Mouse (Mus musculus): ENCODE measurements around the gene Mrpl41. TPM values are rescaled to one million over a fixed set of nuclear protein-coding genes. Genes with fewer than 3 reads are reported as not detected.

Gene Mrpl41
- polyA plus RNA-seq, 1 experiment from 2014 or later: 109 TPM

DNA sequence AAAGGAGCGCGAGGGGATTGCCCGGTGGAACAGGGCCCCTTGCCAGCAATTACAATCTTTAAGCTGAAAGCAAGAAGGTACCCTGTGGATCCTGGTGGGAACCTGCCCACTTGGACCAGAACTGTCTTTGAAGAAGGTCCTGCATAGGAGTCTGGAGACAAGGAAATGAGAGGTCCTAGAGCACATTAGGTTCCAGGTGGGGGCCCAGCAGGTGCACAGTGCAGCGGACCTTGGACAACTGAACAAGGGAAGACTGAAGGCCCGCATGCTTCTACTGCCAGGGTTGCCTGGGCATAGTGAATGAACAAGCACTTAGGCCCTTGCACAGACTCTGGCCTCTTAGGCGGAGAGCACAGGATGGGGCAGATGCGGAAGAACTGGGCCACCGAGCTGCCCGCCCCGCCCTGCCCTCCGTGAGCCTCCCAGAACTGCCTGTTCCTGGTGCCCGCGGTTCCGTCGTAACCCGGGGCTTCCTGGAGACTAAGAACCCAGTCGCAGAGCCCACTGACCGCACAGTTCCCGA, 40.4 kb downstream of the Mrpl41 start:
- Histone ChIP-seq H3K4me2 (peak overlapping the region; percentile 97), H3K4me1 (peaks cover 13% of the 10 kb centered on the region), H3K27ac (replicated peaks) (peak overlapping the region; percentile 34), H3K4me3 (peak overlapping the region; percentile 80), H3K9me3 (no peaks in the 10 kb centered on the region), H3K9ac (peak overlapping the region; percentile 84), H3K27me3 (replicated peaks) (peaks cover 14% of the 10 kb centered on the region; the same call in 1 of the 2 replicates), H3K36me3 (no peaks in the 10 kb centered on the region)
- ATAC-seq (ENCODE audit: extremely low read depth, insufficient number of reproducible peaks, low FRiP score, low TSS enrichment): peak; percentile 33; the same call in 1 of the 2 replicates
- 6% methylated on average over 19 of the region's 19 CpGs for WGBS

DNA sequence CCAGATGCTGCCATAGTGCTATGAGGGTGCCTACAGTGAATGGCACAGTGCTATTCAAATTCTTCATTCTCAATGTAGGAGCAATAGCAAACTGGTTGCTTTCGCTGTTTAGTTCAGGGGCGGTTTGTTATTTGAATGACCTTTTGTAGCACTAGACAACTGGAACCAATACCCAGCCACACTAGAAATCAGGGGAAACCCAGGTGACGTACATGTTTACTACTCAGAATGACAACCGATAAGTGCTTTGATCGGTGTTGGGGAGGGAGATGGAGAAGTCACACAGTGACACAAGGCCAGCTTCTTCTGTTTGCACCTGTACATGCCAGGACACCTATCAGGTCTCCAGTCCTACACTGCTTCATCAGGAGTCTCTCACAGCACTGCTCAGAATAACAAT, 45.3 kb downstream of the Mrpl41 start:
- no peak for ATAC-seq (ENCODE audit: extremely low read depth, insufficient number of reproducible peaks, low FRiP score, low TSS enrichment)
- H3K27me3 ChIP-seq (replicated peaks): peaks cover 5% of the 10 kb centered on the region; the same call in 1 of the 2 replicates
- H3K9ac ChIP-seq: no peak overlapping the region
- H3K36me3 ChIP-seq: no peaks in the 10 kb centered on the region
- no peaks in the 10 kb centered on the region for H3K9me3 ChIP-seq
- peaks cover 10% of the 10 kb centered on the region; the same call in 1 of the 2 replicates for H3K4me1 ChIP-seq
- WGBS: 85% methylated on average over 5 of the region's 5 CpGs
- H3K4me2 ChIP-seq: no peak overlapping the region
- no peak overlapping the region for H3K4me3 ChIP-seq
- no peak overlapping the region for H3K27ac ChIP-seq (replicated peaks)

DNA sequence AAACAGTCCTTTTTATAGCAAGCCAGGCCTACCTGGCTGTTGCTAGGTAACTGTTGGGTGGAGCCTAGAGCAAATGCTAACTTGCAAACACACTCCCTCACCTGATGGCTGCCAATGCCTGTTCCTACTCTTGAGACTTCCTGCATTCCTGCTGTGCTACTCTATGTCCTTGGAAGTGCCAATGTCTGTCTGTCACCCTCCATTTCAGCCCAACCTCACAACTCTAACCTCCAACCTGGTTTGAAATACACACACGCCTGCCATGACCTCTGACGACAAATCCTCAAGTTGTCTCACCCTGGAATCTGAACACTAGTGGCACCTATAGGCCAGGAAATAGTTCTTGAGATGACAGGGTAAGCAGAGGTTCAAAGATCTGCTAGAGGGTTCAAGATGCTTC, 45.8 kb downstream of the Mrpl41 start:
- peaks cover 5% of the 10 kb centered on the region; the same call in 1 of the 2 replicates for H3K27me3 ChIP-seq (replicated peaks)
- H3K9ac ChIP-seq: no peak overlapping the region
- no peak for ATAC-seq (ENCODE audit: extremely low read depth, insufficient number of reproducible peaks, low FRiP score, low TSS enrichment)
- no peaks in the 10 kb centered on the region for H3K36me3 ChIP-seq
- H3K4me2 ChIP-seq: no peak overlapping the region
- no peaks in the 10 kb centered on the region for H3K9me3 ChIP-seq
- no peak overlapping the region for H3K4me3 ChIP-seq
- H3K4me1 ChIP-seq: peaks cover 6% of the 10 kb centered on the region; the same call in 1 of the 2 replicates
- H3K27ac ChIP-seq (replicated peaks): no peak overlapping the region
- WGBS: 43% methylated on average over 2 of the region's 2 CpGs

DNA sequence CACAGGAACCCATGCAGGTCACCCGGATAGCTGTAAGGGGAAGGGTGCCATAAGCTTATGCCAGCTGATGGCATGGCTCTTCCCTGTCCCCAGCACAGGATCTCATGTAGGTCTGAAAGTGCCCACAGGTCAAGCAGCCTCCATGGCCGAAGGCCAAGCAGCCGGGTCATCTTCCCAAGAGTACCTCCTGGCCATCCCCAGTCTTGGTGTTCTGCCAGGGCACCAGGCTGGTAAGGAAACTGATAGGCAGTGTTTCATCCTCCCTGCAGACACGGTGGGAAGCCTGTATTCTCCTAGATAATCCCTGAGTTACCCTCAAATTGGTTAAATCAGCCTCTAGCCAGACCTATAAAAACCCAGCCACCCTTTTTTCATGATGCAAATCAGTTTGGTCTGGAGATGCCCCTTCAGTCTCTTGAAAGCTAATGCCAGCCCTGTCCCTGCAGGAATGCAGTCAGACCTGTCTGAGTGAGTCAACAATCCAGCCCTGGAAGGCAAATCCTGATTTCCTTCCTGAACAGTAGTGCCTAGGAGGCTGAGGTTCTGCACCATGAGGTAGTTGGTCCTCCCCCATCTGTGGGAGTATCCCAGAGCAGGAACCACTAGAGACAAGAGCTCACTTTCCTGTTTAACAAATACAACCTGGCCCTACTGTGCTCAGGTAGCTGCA, 47.0 kb downstream of the Mrpl41 start:
- H3K27ac ChIP-seq (replicated peaks): no peak overlapping the region
- no peak overlapping the region for H3K9ac ChIP-seq
- WGBS: 57% methylated on average over 4 of the region's 4 CpGs
- H3K27me3 ChIP-seq (replicated peaks): no peaks in the 10 kb centered on the region; the same call in 1 of the 2 replicates
- H3K4me3 ChIP-seq: no peak overlapping the region
- no peaks in the 10 kb centered on the region for H3K36me3 ChIP-seq
- ATAC-seq (ENCODE audit: extremely low read depth, insufficient number of reproducible peaks, low FRiP score, low TSS enrichment): no peak
- H3K9me3 ChIP-seq: no peaks in the 10 kb centered on the region
- no peak overlapping the region for H3K4me2 ChIP-seq
- H3K4me1 ChIP-seq: 0 out of 2 replicates have a peak, but pooled peaks cover 2% of the 10 kb centered on the region

DNA sequence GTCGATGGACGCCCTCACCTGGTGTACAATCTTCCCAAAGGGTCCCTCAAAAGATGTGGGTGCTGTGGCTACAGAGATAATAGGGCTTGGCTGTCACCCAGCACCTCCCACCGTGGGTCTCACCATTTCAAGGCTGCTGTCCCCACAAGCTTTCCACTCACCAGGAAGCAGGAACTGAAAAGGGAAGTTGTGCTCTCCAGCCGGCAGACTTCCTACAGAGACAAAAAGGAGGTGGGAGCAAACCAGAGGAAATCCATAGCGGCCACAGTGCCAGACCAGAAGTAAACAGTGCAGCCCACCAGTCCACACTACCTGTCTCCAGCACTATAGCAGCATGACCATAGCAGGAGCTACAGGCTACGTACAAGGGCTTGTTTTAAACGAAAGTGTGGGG, 47.9 kb downstream of the Mrpl41 start:
- 57% methylated on average over 7 of the region's 7 CpGs for WGBS
- no peak overlapping the region for H3K27ac ChIP-seq (replicated peaks)
- no peaks in the 10 kb centered on the region for H3K36me3 ChIP-seq
- H3K4me2 ChIP-seq: no peak overlapping the region
- H3K27me3 ChIP-seq (replicated peaks): no peaks in the 10 kb centered on the region; the same call in 1 of the 2 replicates
- H3K4me1 ChIP-seq: 0 out of 2 replicates have a peak, but pooled peaks cover 2% of the 10 kb centered on the region
- no peaks in the 10 kb centered on the region for H3K9me3 ChIP-seq
- ATAC-seq (ENCODE audit: extremely low read depth, insufficient number of reproducible peaks, low FRiP score, low TSS enrichment): no peak
- H3K9ac ChIP-seq: no peak overlapping the region
- H3K4me3 ChIP-seq: no peak overlapping the region

DNA sequence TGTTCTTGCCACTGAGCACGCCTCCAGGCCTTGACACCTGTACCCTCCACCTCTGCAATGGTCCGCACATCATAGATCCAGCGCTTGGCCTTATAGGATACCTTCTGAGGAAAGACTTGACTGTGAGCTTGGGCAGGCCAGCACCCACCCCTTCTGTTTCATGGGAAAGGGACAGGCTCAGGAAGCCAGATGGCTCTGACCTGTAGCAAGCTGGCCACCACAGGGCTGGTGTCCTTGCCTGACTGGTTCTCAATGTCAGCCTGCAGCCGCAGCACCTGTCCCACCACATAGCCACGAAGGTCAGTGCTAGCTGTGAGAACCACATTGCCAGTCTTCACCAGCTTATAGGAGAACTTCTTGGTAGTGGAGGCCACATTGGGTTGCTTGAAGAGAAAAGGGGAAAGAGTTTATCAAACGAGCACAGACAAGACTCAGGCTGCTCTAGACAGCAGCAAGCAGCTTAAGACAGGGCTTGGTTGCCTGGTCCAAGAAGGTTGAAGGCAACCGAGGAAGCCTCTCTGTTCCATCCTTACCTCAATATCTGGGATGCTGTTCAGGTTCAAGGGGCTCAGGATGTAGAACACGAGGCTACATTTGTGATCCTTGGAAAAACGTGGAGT, 48.4 kb downstream of the Mrpl41 start:
- H3K27ac ChIP-seq (replicated peaks): no peak overlapping the region
- H3K36me3 ChIP-seq: no peaks in the 10 kb centered on the region
- H3K4me1 ChIP-seq: 0 out of 2 replicates have a peak, but pooled peaks cover 2% of the 10 kb centered on the region
- no peak overlapping the region for H3K4me2 ChIP-seq
- H3K27me3 ChIP-seq (replicated peaks): no peaks in the 10 kb centered on the region; the same call in 1 of the 2 replicates
- ATAC-seq (ENCODE audit: extremely low read depth, insufficient number of reproducible peaks, low FRiP score, low TSS enrichment): no peak
- 77% methylated on average over 9 of the region's 9 CpGs for WGBS
- no peak overlapping the region for H3K4me3 ChIP-seq
- H3K9ac ChIP-seq: no peak overlapping the region
- H3K9me3 ChIP-seq: no peaks in the 10 kb centered on the region

DNA sequence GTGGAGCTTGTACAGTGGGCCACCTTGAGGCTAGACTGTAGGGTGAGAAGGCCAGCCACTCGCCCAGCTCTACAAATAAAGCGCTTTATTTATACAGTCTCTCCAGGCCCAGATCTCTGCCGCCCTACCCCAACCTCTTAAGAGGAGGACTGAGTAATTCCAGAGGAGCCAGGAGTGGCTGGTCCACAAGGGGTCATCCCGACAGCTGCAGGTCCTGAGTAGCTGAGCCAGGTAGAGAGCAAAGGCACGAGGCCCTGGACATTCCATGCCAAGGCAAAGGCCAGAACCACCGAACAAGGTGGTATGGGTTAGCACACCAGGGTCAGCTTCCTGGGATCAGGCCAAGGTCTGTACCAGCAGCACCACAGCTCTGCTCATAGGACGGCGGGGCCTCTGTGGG, 49.6 kb downstream of the Mrpl41 start:
- Histone ChIP-seq H3K27ac (replicated peaks) (no peak overlapping the region), H3K4me2 (no peak overlapping the region), H3K9me3 (no peaks in the 10 kb centered on the region), H3K4me1 (0 out of 2 replicates have a peak, but pooled peaks cover 3% of the 10 kb centered on the region), H3K36me3 (no peaks in the 10 kb centered on the region), H3K4me3 (no peak overlapping the region), H3K9ac (no peak overlapping the region), H3K27me3 (replicated peaks) (no peaks in the 10 kb centered on the region; the same call in 1 of the 2 replicates)
- ATAC-seq (ENCODE audit: extremely low read depth, insufficient number of reproducible peaks, low FRiP score, low TSS enrichment): no peak
- 64% methylated on average over 8 of the region's 8 CpGs for WGBS

Small RNA genes within 50 kb of the gene (microRNA-seq; reads per million reads assigned to microRNA genes)
- gene Gm22875: not detected

Other genes with a start within 250 kb of the Mrpl41 start
- 0.15 TPM in 2 replicates for gene Cacna1b, start 211.9 kb downstream of the Mrpl41 start, polyA plus RNA-seq (2015; fragmentation: Nextera tagmentation; extraction: Ambion mirVana)
- 52.3 and 55.5 TPM in 2 replicates for gene Ehmt1, start 55.5 kb downstream of the Mrpl41 start, polyA plus RNA-seq (2015; fragmentation: Nextera tagmentation; extraction: Ambion mirVana)
- 14.3 and 15.0 TPM in 2 replicates for gene Arrdc1, start 39.8 kb downstream of the Mrpl41 start, polyA plus RNA-seq (2015; fragmentation: Nextera tagmentation; extraction: Ambion mirVana)
- 8.1 and 10.0 TPM in 2 replicates for gene Zmynd19, start 25.3 kb downstream of the Mrpl41 start, polyA plus RNA-seq (2015; fragmentation: Nextera tagmentation; extraction: Ambion mirVana)
- gene Dph7, start 12.7 kb downstream of the Mrpl41 start, polyA plus RNA-seq (2015; fragmentation: Nextera tagmentation; extraction: Ambion mirVana): 18.5 and 20.0 TPM in 2 replicates
- 7.7 and 8.7 TPM in 2 replicates for gene Pnpla7, start 935 bp upstream of the Mrpl41 start, polyA plus RNA-seq (2015; fragmentation: Nextera tagmentation; extraction: Ambion mirVana)
- gene Nsmf, start 79.3 kb upstream of the Mrpl41 start, polyA plus RNA-seq (2015; fragmentation: Nextera tagmentation; extraction: Ambion mirVana): 49.4 and 51.0 TPM in 2 replicates
- not detected in 2 replicates for gene Entpd8, start 105.2 kb upstream of the Mrpl41 start, polyA plus RNA-seq (2015; fragmentation: Nextera tagmentation; extraction: Ambion mirVana)
- 0.09 TPM in 1 of 2 replicates, not detected in the other for gene Noxa1, start 120.1 kb upstream of the Mrpl41 start, polyA plus RNA-seq (2015; fragmentation: Nextera tagmentation; extraction: Ambion mirVana)
- 7.7 and 8.2 TPM in 2 replicates for gene Nrarp, start 205.7 kb upstream of the Mrpl41 start, polyA plus RNA-seq (2015; fragmentation: Nextera tagmentation; extraction: Ambion mirVana)
- 6.4 and 6.9 TPM in 2 replicates for gene Tor4a, start 221.8 kb upstream of the Mrpl41 start, polyA plus RNA-seq (2015; fragmentation: Nextera tagmentation; extraction: Ambion mirVana)
- gene Nelfb, start 236.4 kb upstream of the Mrpl41 start, polyA plus RNA-seq (2015; fragmentation: Nextera tagmentation; extraction: Ambion mirVana): 68.8 and 72.8 TPM in 2 replicates
- gene Stpg3, start 239.5 kb upstream of the Mrpl41 start, polyA plus RNA-seq (2015; fragmentation: Nextera tagmentation; extraction: Ambion mirVana): not detected in 2 replicates
- gene Fam166a, start 243.6 kb upstream of the Mrpl41 start, polyA plus RNA-seq (2015; fragmentation: Nextera tagmentation; extraction: Ambion mirVana): not detected in 2 replicates
- 402 and 437 TPM in 2 replicates for gene Tubb4b, start 249.6 kb upstream of the Mrpl41 start, polyA plus RNA-seq (2015; fragmentation: Nextera tagmentation; extraction: Ambion mirVana)

All from heart, embryonic 13.5 days (tissue).